Mouse (Mus musculus) brain, adult 2 months (tissue): ENCODE data around the gene Prok1.

Source experiments
- DNase-seq: peaks from one replicate; pipeline ENCODE4 v3.0.0; 2011; ENCODE audit warnings: low read depth, low spot score

The Prok1 gene

GRCm38 (mm10) chr3:107238051-107238450 lies 1.5 kb downstream of the Prok1 start:
- DNase-seq = no peak

DNA sequence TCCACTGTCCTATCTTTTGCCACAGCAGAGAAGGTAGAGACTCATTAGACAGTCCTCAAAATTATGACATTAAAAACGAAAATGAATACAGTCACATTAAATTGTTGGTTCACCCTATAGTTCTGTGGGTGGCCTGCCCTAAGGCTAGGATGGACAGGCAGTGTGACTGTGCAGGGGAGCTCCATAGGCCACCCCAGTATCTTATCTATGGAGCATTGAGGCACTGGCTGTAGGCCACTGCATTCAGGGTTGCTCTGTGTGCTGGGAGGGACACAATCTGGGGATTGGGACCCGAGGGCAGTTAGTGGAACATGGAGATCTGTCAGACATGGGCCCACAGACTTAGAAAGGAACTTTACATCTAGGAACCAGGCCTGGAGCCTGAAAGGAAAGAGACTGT lies 5.6 kb downstream of the Prok1 start:
- DNase-seq = no peak

DNA sequence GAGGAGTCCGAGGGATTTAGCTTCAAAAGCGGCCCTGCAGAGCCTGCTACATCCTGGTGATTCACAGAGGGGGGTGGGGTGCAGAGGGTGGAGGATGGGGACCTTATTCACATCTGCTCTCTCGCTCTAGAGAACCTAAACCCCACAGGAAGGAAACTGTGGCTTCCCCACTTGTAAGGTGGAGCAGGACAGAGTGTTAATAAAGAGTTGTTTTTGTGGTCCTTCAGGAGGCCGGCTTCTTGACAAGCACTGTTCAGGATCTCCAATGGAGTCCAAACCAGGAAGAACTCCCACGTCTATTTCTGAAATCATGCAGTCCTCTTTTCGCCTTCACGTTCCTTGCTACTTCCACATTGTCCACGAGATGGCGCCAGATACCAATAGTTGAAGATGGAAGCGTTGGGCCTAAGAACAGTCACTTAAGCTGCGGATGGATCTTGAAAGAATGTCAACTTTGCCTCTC lies 6.1 kb downstream of the Prok1 start:
- peak; percentile 94 for DNase-seq

DNA sequence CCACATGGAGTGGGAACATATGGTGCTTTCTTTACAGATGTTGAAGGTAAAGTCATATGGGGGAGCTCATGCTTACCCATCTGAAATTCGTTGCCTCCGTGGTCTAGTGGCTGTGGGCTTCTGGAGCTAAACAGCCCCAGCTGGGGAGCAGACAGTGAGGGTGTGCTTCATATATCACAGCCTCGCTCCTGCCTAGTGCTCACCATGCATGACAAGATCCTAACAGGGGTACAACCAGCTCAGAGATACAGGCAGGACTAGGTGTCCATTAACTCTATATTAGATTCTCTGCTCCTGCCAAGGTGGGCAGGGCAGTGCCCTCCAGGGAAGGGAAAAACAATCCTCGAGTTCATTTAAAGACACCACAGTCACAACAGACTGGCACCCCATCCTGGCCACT lies 8.3 kb downstream of the Prok1 start:
- no peak for DNase-seq

- DNase-seq = no peak
These were observed 9.0 kb downstream of the Prok1 start, which contains the start of gene A630076J17Rik for GRCm38 (mm10) chr3:107230527-107230926. Gene A630076J17Rik (plus strand): TSS chr3:107230614.

GRCm38 (mm10) chr3:107229822-107230221 lies 9.7 kb downstream of the Prok1 start:
- DNase-seq = no peak

GRCm38 (mm10) chr3:107229221-107229620 lies 10.3 kb downstream of the Prok1 start:
- DNase-seq = no peak

- DNase-seq = no peak
These were observed 13.7 kb downstream of the Prok1 start for GRCm38 (mm10) chr3:107225820-107226219.

GRCm38 (mm10) chr3:107223230-107223629 lies 16.3 kb downstream of the Prok1 start:
- DNase-seq = no peak

DNA sequence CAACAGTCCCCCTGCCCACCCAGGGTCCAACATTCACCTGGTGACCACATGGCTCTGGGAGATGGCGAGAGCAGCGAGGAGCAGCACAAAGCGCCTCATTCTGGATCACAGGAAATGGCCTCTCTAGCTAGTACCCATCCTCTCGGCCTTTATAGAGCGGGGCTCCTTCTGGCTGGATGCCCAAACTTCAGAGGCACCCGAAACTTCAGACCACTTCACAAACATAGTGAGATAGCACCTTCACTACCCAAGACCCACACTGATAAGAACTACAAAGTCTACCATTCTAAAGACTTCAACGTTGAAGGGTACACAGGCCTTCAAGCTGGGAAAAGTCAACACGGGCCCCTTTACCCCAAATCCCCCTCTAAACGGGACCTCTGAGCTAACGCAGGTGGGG lies 17.9 kb downstream of the Prok1 start, which contains the start of gene Cym:
Gene Cym (minus strand): TSS at position 125 of the 400 bp plus-strand sequence.
- no peak for DNase-seq

GRCm38 (mm10) chr3:107218572-107218971 lies 20.9 kb downstream of the Prok1 start:
- peak; percentile 63 for DNase-seq

DNA sequence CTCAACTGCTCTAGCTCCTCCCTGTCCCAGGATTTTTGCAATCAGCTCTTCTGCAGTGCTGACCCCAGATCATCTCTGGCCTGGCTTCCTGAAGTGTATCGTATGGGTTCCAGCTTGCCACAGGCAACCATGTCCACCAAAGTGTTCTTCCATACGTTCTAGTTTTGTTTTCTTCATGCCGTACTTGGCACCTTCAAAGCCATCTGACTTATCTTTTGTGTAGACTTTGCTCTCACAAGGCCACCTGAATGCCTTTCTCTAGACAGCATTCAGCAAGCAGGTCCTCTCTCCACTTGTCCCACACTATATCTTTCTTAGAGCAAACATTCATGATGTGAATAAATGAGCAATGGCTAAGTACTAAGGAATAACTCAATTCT lies 22.4 kb downstream of the Prok1 start:
- DNase-seq = no peak

DNA sequence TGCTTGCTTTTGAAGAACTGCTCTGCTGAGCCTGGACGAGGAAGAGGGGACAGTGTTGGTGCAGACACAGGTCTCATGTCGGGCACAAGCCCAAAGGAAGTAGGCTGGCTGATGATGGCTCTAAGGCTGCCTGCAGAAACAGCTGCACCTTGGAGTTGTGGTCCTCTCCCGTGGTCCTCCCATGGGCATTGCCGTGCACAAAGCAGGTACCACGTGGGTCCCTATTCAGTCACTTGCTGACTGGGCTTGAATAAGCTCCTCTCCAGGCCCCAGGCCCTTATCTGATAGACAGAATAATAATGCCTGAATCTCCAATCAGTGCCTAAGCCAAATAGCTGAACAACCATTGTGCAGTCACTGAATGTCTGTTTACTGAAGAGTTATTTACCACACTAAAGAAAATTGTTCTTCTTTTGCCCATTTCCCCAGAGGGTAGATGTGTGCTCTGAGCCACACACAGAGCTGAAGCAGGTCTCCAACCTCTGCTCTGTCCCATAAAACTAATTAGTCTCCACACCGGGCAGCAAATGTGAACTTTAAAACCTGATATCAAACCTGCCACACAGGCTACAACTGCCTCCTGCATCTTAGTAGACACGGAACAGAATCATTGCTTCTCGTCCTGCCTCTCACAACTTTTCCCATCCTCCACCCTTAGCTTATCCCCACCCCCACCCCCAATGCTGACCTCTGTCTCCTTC lies 23.0 kb downstream of the Prok1 start:
- no peak for DNase-seq

DNA sequence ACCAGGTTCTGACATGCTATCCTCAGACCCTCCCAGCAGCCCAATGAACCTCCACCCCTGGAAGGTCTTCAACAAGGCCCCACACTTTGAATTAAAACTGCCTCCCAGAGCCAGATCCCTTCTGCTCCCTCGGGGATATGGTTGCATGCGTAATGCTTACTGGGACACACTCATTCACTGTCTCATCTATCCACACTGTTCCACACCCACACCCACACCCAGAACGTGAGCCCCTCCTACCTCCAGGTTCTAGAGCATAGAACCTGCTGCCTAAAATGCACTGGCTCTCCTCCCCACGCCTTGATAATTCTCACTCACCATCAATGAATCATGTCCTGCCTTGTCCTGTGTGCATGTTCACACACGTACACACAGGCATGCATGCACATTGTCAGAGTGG lies 24.9 kb downstream of the Prok1 start:
- DNase-seq = peak; percentile 55

DNA sequence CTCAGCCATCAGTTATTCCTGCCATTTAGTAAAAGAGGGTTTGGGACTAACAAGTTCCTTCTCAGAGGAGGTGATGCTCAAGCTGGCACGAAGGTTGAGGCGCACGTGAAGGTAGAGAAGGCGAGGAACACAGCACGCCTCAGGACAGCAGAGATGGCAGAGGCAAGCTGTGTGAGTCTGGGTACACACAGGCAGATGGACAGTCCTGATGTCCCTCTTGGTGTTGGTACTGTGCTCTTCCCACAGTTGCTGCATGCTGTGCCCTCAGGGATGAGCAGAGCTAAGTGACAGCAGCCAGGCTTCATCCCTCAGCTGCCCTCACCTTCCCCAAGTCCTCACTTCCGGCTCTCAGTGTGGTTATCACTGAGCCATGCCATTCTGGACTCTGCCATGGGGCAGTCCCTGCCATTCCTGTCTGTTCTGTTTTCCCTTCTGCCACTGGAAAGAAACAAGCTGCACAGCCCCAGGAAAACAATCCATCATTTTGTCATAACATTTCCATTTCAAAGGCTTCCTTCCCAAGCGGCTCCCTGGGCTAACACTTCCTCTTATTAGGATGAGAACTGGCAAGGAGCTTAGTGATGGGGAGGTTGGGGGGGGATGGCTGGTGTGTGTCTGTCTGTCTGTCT lies 31.8 kb downstream of the Prok1 start:
- peak; percentile 20 for DNase-seq

DNA sequence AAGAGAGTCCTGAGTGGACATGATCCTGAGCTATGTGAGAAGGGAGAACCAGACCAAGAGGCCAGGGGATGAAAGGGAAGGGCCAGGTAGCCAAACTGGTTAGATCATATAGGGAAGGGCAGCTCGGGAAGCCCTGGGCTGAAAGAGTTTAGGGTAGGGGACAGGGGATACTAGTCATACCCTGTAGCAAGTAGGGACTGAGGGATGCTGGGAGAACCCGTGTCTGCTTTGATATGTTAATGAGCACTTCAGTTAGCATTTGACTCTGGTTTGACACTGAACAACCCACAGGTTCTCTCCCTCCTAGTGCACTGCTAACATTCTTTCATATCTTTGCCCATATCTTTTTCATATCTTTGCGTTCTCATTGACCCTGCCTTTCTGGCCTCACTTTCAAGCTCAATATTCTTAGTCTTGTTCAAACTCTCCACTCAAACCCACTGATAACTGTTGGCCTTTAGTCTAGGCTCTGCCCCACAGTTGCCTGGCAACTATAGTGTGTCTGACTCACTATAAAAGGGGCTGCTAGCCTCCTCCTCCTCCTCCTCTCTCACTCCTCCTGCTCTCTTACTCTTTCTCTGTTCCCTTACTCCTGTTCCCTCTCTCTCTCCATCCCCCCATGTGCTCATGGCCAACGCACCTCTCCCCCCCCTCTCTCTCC lies 32.9 kb downstream of the Prok1 start:
- peak; percentile 52 for DNase-seq

GRCm38 (mm10) chr3:107205994-107206393 lies 33.5 kb downstream of the Prok1 start:
- peak; percentile 82 for DNase-seq

- no peak for DNase-seq
These were observed 34.3 kb downstream of the Prok1 start for GRCm38 (mm10) chr3:107205170-107205569.

DNA sequence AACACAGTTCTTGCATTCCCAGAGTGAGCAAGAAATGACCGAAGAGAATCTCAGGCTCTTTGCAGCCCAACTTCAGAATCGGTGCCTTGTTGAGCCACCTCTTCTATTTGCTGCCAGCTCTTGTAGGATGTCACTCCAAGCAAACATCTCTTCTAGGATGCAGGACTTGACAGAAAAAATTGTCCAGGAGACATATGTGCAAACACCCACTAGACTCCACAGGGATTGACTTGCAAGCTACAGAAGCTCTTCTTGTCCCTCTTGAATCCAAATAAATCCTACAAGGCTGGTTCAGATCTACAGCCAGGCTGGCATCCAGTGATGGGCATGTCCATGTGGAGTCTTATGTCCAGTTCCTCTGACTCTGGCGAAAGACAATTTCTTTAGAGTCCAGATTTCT lies 35.1 kb downstream of the Prok1 start:
- DNase-seq = peak; percentile 32

DNA sequence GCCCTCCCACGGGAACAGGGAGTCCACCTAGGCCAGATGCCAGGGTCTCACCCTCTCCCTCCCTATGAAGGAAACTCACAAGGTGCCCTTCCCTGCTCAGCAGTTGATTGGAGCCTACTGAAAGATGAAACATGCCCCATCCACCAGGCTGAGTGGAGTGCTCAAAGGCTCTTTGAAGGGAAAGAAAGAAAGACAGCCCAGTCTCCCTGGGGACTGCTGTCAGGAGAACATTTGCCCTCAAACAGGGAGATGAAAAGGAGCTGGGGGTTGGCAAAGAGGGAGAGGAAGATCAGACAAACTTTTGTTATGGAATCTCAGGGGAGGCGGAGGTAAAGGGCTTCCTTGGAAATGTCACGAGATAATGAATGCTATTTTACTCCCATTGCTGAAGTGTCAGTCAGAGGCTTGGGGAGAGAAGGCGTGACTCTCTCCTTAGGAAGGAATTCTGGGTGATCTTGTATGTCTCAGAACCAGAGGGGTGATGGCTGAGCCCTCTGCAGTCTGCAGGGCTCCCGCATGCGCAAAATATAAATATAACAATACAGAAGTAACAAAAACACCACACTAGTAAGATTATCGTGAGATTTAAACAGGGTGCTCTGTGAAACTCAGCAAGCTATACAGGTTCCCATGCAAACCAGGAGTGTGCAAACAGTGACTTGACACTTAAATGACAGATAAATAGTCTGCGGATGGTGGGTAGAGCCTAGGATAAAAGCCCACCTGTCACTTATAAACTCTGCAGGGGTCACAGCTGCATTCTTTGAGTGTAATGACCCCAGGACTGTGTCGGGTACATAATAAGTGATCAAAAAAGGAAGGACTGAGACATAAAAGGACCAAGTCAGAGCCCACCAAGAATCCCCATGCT lies 38.0 kb downstream of the Prok1 start:
- peak; percentile 34 for DNase-seq

DNA sequence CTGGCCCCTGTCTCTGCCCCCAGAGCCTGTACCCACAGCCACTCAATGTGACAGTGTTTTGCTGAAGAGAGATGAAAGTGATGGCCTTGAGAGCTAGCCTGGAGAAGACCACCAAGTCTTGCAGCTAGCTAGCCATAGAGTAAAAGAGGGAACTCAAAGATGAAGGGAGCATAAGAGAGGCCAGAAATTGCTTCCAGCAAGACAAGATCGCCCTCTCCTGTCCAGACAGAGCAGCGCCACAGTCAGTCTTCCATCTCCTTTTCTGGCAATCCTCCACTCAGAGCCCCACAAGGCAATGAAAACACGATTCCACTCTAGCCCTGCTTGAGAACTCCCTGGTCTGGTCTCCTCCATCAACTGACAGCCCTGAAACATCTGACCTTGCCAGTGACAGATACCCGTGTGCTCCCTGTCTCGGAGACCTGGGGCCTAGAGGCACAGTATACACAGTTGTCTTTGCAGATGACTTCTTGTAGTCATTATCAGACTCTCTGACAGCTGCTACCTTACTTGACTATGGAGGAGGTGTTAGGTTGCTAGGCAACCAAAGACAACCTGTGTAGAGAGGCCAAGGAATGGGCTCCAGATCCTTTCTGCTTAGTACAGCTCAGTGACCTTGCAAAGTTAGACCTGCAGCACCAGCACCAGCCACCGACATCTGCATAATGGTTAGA lies 51.1 kb downstream of the Prok1 start:
- DNase-seq = peak; percentile 92
